Mouse (Mus musculus) heart, adult 2 months (tissue): ENCODE measurements around the gene Rhog.

Source experiments
- CTCF ChIP-seq: fragments of 200-600 bp; IDR thresholded peaks from 2 replicates; pipeline ENCODE4 v1.8.1; 2022; ENCODE audit warnings: antibody characterized with exemption, mild to moderate bottlenecking, moderate library complexity
- EP300 ChIP-seq: fragments of 200-500 bp; IDR thresholded peaks from 2 replicates; pipeline ENCODE4 v1.6.1; 2011; ENCODE audit warnings: low read depth, low read length, control low read depth; ENCODE audit not compliant: insufficient read depth
- POLR2A ChIP-seq: fragments of 200-500 bp; IDR thresholded peaks from 2 replicates; pipeline ENCODE4 v1.6.1; 2011; ENCODE audit warnings: mild to moderate bottlenecking, low read depth, low read length, control low read depth; ENCODE audit not compliant: insufficient read depth

- TF ChIP-seq CTCF (no peak), POLR2A (no peak), EP300 (no peak)
These were observed 4.0 kb upstream of the Rhog start for GRCm38 (mm10) chr7:102259716-102260479.
